Mouse (Mus musculus) forebrain, embryonic 10.5 days (tissue): ENCODE results near the gene Mvb12b. TPM values are rescaled to one million over a fixed set of nuclear protein-coding genes. Genes with fewer than 3 reads are reported as not detected.

Source experiments
- DNase-seq: peaks from one replicate; pipeline ENCODE4 v3.0.0-alpha.2; 2017; ENCODE audit warnings: low spot score; ENCODE audit errors: extremely low spot score
- H3K27ac ChIP-seq: fragments of 300-500 bp; sonication (generic); 2 replicates; pipeline ENCODE4 v1.5.1; 2016; ENCODE audit warnings: mild to moderate bottlenecking
- H3K27me3 ChIP-seq: fragments of 300-500 bp; sonication (generic); 2 replicates; pipeline ENCODE4 v1.6.1; 2016; ENCODE audit warnings: mild to moderate bottlenecking; ENCODE audit not compliant: poor library complexity, severe bottlenecking
- H3K36me3 ChIP-seq: fragments of 300-500 bp; sonication (generic); replicated peaks from 2 replicates; pipeline ENCODE4 v1.6.1; 2016; ENCODE audit warnings: mild to moderate bottlenecking, moderate library complexity
- H3K4me1 ChIP-seq: fragments of 300-500 bp; sonication (generic); 2 replicates; pipeline ENCODE4 v1.6.1; 2016
- H3K4me3 ChIP-seq: fragments of 300-500 bp; sonication (generic); 2 replicates; pipeline ENCODE4 v1.5.1; 2016; ENCODE audit warnings: mild to moderate bottlenecking, moderate library complexity
- H3K9me3 ChIP-seq: fragments of 300-500 bp; sonication (generic); 2 replicates; pipeline ENCODE4 v1.6.1; 2016; ENCODE audit warnings: mild to moderate bottlenecking, moderate library complexity
- WGBS: fragments of 180-500 bp; shearing (Covaris S2); methylation state at CpG from one replicate; pipeline ENCODE4 v1.1.7; 2016; 5-methylcytosine and 5-hydroxymethylcytosine counted together
- polyA plus RNA-seq: library from polyadenylated mRNA; unstranded; fragments of >200 nt; fragmentation: Nextera tagmentation; extraction: Ambion mirVana; gene quantifications from 2 replicates; pipeline ENCODE4 v1.2.1, GENCODE M21; 2016

The Mvb12b gene
- polyA plus RNA-seq, 1 experiment from 2014 or later = 15.8 TPM

- H3K4me1 ChIP-seq = peaks cover 50% of the 10 kb centered on the region
- peaks cover 38% of the 10 kb centered on the region for H3K36me3 ChIP-seq
- peaks cover 12% of the 10 kb centered on the region; the same call in 1 of the 2 replicates for H3K27me3 ChIP-seq
- no peak overlapping the region for H3K4me3 ChIP-seq
- peak overlapping the region; percentile 58 for H3K27ac ChIP-seq
- 72% methylated on average over 11 of the region's 11 CpGs for WGBS
- peaks cover 33% of the 10 kb centered on the region for H3K9me3 ChIP-seq
- DNase-seq = peak; percentile 72
Measured at GRCm38 (mm10) chr2:33781655-33782400, 105.9 kb downstream of the Mvb12b start.

- WGBS = 95% methylated on average over 4 of the region's 4 CpGs
- DNase-seq = no peak
Measured at GRCm38 (mm10) chr2:33778466-33778865, 109.3 kb downstream of the Mvb12b start.

GRCm38 (mm10) chr2:33777051-33777450 is 110.7 kb downstream of the Mvb12b start:
- 95% methylated on average over 11 of the region's 11 CpGs for WGBS

More at GRCm38 (mm10) chr2:33778466-33778865, 109.3 kb downstream of the Mvb12b start:
- Histone ChIP-seq H3K27me3 (peaks cover 4% of the 10 kb centered on the region; the same call in 1 of the 2 replicates), H3K27ac (no peak overlapping the region), H3K36me3 (peaks cover 45% of the 10 kb centered on the region), H3K4me3 (no peak overlapping the region), H3K9me3 (peaks cover 37% of the 10 kb centered on the region), H3K4me1 (peaks cover 32% of the 10 kb centered on the region)

GRCm38 (mm10) chr2:33774884-33775283 is 112.9 kb downstream of the Mvb12b start:
- Histone ChIP-seq H3K36me3 (peaks cover 45% of the 10 kb centered on the region), H3K9me3 (peaks cover 34% of the 10 kb centered on the region), H3K27me3 (no peaks in the 10 kb centered on the region), H3K4me3 (no peak overlapping the region), H3K4me1 (peaks cover 35% of the 10 kb centered on the region), H3K27ac (no peak overlapping the region)
- DNase-seq = no peak
- 93% methylated on average over 2 of the region's 2 CpGs for WGBS

More at GRCm38 (mm10) chr2:33777051-33777450, 110.7 kb downstream of the Mvb12b start:
- H3K36me3 ChIP-seq = peaks cover 45% of the 10 kb centered on the region
- H3K9me3 ChIP-seq = peaks cover 34% of the 10 kb centered on the region
- H3K4me3 ChIP-seq = no peak overlapping the region
- no peaks in the 10 kb centered on the region for H3K27me3 ChIP-seq
- H3K4me1 ChIP-seq = peaks cover 37% of the 10 kb centered on the region
- DNase-seq = no peak
- H3K27ac ChIP-seq = no peak overlapping the region

- H3K4me1 ChIP-seq = peaks cover 37% of the 10 kb centered on the region
- H3K27ac ChIP-seq = peak overlapping the region; percentile 53
- DNase-seq = no peak
- H3K4me3 ChIP-seq = no peak overlapping the region
- peaks cover 27% of the 10 kb centered on the region for H3K9me3 ChIP-seq
- no peaks in the 10 kb centered on the region for H3K27me3 ChIP-seq
- WGBS = 84% methylated on average over 4 of the region's 4 CpGs
- H3K36me3 ChIP-seq = peaks cover 37% of the 10 kb centered on the region
Measured at GRCm38 (mm10) chr2:33774106-33774505, 113.6 kb downstream of the Mvb12b start.

GRCm38 (mm10) chr2:33772439-33772838 is 115.3 kb downstream of the Mvb12b start:
- DNase-seq = no peak
- peaks cover 37% of the 10 kb centered on the region for H3K4me1 ChIP-seq
- WGBS = 83% methylated on average over 9 of the region's 9 CpGs
- peaks cover 20% of the 10 kb centered on the region for H3K36me3 ChIP-seq
- H3K27me3 ChIP-seq = no peaks in the 10 kb centered on the region
- peaks cover 10% of the 10 kb centered on the region for H3K9me3 ChIP-seq
- no peak overlapping the region for H3K4me3 ChIP-seq
- peak overlapping the region; percentile 41; the same call in 1 of the 2 replicates for H3K27ac ChIP-seq

- Histone ChIP-seq H3K36me3 (peaks cover 11% of the 10 kb centered on the region), H3K27ac (no peak overlapping the region), H3K4me3 (no peak overlapping the region), H3K27me3 (no peaks in the 10 kb centered on the region), H3K9me3 (no peaks in the 10 kb centered on the region), H3K4me1 (peaks cover 37% of the 10 kb centered on the region)
- WGBS = 82% methylated on average over 10 of the region's 10 CpGs
- no peak for DNase-seq
Measured at GRCm38 (mm10) chr2:33771388-33771787, 116.4 kb downstream of the Mvb12b start.

GRCm38 (mm10) chr2:33770526-33771130 is 117.1 kb downstream of the Mvb12b start:
- Histone ChIP-seq H3K27ac (no peak overlapping the region), H3K4me1 (peaks cover 37% of the 10 kb centered on the region), H3K27me3 (no peaks in the 10 kb centered on the region), H3K9me3 (peaks cover under 1% of the 10 kb centered on the region; the same call in 1 of the 2 replicates), H3K36me3 (peaks cover 13% of the 10 kb centered on the region; the same call in 1 of the 2 replicates), H3K4me3 (no peak overlapping the region)
- no peak for DNase-seq
- WGBS = 91% methylated on average over 4 of the region's 4 CpGs

GRCm38 (mm10) chr2:33764476-33764875 is 123.3 kb downstream of the Mvb12b start:
- Histone ChIP-seq H3K4me3 (no peak overlapping the region), H3K4me1 (peaks cover 32% of the 10 kb centered on the region), H3K36me3 (peaks cover 13% of the 10 kb centered on the region; the same call in 1 of the 2 replicates), H3K9me3 (peaks cover 4% of the 10 kb centered on the region), H3K27me3 (peaks cover 9% of the 10 kb centered on the region; the same call in 1 of the 2 replicates), H3K27ac (peak overlapping the region; percentile 70)
- peak; percentile 64 for DNase-seq
- WGBS = 34% methylated on average over 5 of the region's 8 CpGs

- Histone ChIP-seq H3K4me3 (no peak overlapping the region), H3K4me1 (peaks cover 47% of the 10 kb centered on the region), H3K27ac (no peak overlapping the region), H3K27me3 (peaks cover 13% of the 10 kb centered on the region; the same call in 1 of the 2 replicates), H3K36me3 (peaks cover 13% of the 10 kb centered on the region; the same call in 1 of the 2 replicates), H3K9me3 (peaks cover 4% of the 10 kb centered on the region)
- 87% methylated on average over 6 of the region's 6 CpGs for WGBS
- no peak for DNase-seq
Measured at GRCm38 (mm10) chr2:33762210-33762609, 125.5 kb downstream of the Mvb12b start.

GRCm38 (mm10) chr2:33760571-33760991 is 127.2 kb downstream of the Mvb12b start:
- H3K27ac ChIP-seq = no peak overlapping the region
- H3K36me3 ChIP-seq = peaks cover 6% of the 10 kb centered on the region; the same call in 1 of the 2 replicates
- H3K4me3 ChIP-seq = no peak overlapping the region
- peaks cover 20% of the 10 kb centered on the region; the same call in 1 of the 2 replicates for H3K27me3 ChIP-seq
- no peak for DNase-seq
- peaks cover 3% of the 10 kb centered on the region for H3K9me3 ChIP-seq
- H3K4me1 ChIP-seq = peaks cover 57% of the 10 kb centered on the region
- 91% methylated on average over 13 of the region's 13 CpGs for WGBS

- DNase-seq = no peak
- peak overlapping the region; percentile 58 for H3K27ac ChIP-seq
- H3K27me3 ChIP-seq = peaks cover 20% of the 10 kb centered on the region; the same call in 1 of the 2 replicates
- H3K36me3 ChIP-seq = peaks cover 8% of the 10 kb centered on the region; the same call in 1 of the 2 replicates
- no peak overlapping the region for H3K4me3 ChIP-seq
- no peaks in the 10 kb centered on the region for H3K9me3 ChIP-seq
- 59% methylated on average over 10 of the region's 10 CpGs for WGBS
- H3K4me1 ChIP-seq = peaks cover 62% of the 10 kb centered on the region
Measured at GRCm38 (mm10) chr2:33759447-33759846, 128.3 kb downstream of the Mvb12b start.
